Mouse (Mus musculus) MEL (cell line): ENCODE results near the gene Thsd7b.

ENCODE experiments used
- CHD1 ChIP-seq: IDR thresholded peaks from 2 replicates; pipeline ENCODE4 v1.6.1; 2012; ENCODE audit warnings: low read depth, mild to moderate bottlenecking, inconsistent platforms, low read length, improper control_type of control experiment
- CTCF ChIP-seq, 3 experiments: IDR thresholded peaks in 2 of 3; conservative IDR thresholded peaks in 1 of 3; 2 replicates each; pipeline ENCODE4 v1.5.1; 2011 to 2012; ENCODE audit warnings: low read length in 3 of 3, low read depth in 2 of 3, mild to moderate bottlenecking in 2 of 3, improper control_type of control experiment in 1 of 3, inconsistent platforms in 1 of 3, mixed read lengths in 1 of 3, moderate library complexity in 1 of 3; ENCODE audit not compliant: control insufficient read depth in 1 of 3, insufficient read depth in 1 of 3, poor library complexity in 1 of 3, severe bottlenecking in 1 of 3
- E2F4 ChIP-seq: IDR thresholded peaks from 2 replicates; pipeline ENCODE4 v1.6.1; 2011; ENCODE audit warnings: low read depth, low read length, improper control_type of control experiment, borderline replicate concordance
- GABPA ChIP-seq: IDR thresholded peaks from 2 replicates; pipeline ENCODE4 v1.6.1; 2012; ENCODE audit warnings: low read depth, mild to moderate bottlenecking, inconsistent platforms, low read length, improper control_type of control experiment, moderate library complexity
- MAFK ChIP-seq: IDR thresholded peaks from 2 replicates; pipeline ENCODE4 v1.6.1; 2011; ENCODE audit warnings: low read depth, mild to moderate bottlenecking, low read length, improper control_type of control experiment, borderline replicate concordance
- MAX ChIP-seq: IDR thresholded peaks from 2 replicates; pipeline ENCODE4 v1.6.1; 2011; ENCODE audit warnings: low read length, improper control_type of control experiment
- POLR2A ChIP-seq, 2 experiments: IDR thresholded peaks; 2 replicates each; pipeline ENCODE4 v1.6.1; 2011 to 2012; ENCODE audit warnings: low read length in 2 of 2, mild to moderate bottlenecking in 2 of 2, control low read depth in 1 of 2, improper control_type of control experiment in 1 of 2, low read depth in 1 of 2, moderate library complexity in 1 of 2; ENCODE audit not compliant: control insufficient read depth in 1 of 2, insufficient read depth in 1 of 2, poor library complexity in 1 of 2

DNA sequence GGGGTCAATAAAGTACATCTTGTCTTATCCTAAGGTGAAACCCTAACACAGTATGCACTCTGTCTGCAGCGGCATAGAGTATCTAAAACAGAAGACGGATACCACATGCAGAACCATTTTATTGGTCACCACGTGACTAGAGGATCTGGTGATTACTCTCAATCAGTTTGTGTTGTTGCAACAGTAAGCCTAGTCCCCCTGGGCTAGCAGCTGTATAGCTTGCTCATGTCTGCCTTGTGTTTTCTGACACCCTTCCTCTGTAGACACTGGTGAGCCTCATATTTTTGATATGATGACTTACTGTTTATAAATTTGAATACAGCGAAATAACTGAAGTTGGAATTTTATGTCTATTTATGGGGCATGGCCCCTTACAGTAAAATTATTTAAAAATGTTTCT is 306.9 kb downstream of the Thsd7b start:
- TF ChIP-seq CTCF (IDR thresholded peaks at IDR 0.05 in 2 of 3, conservative IDR thresholded peaks at IDR 0.05 in 1 of 3; ENCODE audit: control insufficient read depth in 1 of 3, insufficient read depth in 1 of 3, low read depth in 2 of 3, low read length in 3 of 3, poor library complexity in 1 of 3, severe bottlenecking in 1 of 3) (no peak), GABPA (no peak), E2F4 (no peak), MAFK (no peak), POLR2A (IDR thresholded peaks at IDR 0.05; ENCODE audit: control insufficient read depth in 1 of 2, insufficient read depth in 1 of 2, low read depth in 1 of 2, low read length in 2 of 2, poor library complexity in 1 of 2) (no peak), MAX (no peak), CHD1 (no peak)
